Mouse (Mus musculus): Measurements from ENCODE around the gene Ankrd6. TPM values are rescaled to one million over a fixed set of nuclear protein-coding genes. Genes with fewer than 3 reads are reported as not detected.

Gene Ankrd6
- polyA plus RNA-seq, 1 experiment from 2014 or later, result 5.6 TPM

- Histone ChIP-seq H3K27ac (ENCODE audit: low read length) (no peak overlapping the region), H3K27me3 (ENCODE audit: control insufficient read depth, insufficient read depth, low read length) (no peaks in the 10 kb centered on the region), H3K36me3 (ENCODE audit: control insufficient read depth, insufficient read depth) (no peaks in the 10 kb centered on the region), H3K4me3 (ENCODE audit: low read length) (no peak overlapping the region), H3K4me2 (ENCODE audit: low read depth, low read length) (no peak overlapping the region), H3K9me3 (replicated peaks; ENCODE audit: control insufficient read depth, low read length) (0 out of 2 replicates have a peak, but pooled peaks cover 2% of the 10 kb centered on the region), H3K4me1 (ENCODE audit: control insufficient read depth, insufficient read depth, low read length) (no peaks in the 10 kb centered on the region), H3K9ac (ENCODE audit: low read length) (no peak overlapping the region)
- 74% methylated on average over 3 of the region's 3 CpGs for WGBS
- ATAC-seq (replicated peaks; ENCODE audit: extremely low read depth, insufficient read depth, low FRiP score), result no peak
Measured at GRCm38 (mm10) chr4:32961394-32961793, 10.8 kb upstream of the Ankrd6 start.

- Histone ChIP-seq H3K9ac (ENCODE audit: low read length) (no peak overlapping the region), H3K9me3 (replicated peaks; ENCODE audit: control insufficient read depth, low read length) (0 out of 2 replicates have a peak, but pooled peaks cover 4% of the 10 kb centered on the region), H3K4me1 (ENCODE audit: control insufficient read depth, insufficient read depth, low read length) (peaks cover 6% of the 10 kb centered on the region; the same call in 1 of the 2 replicates), H3K4me3 (ENCODE audit: low read length) (no peak overlapping the region), H3K36me3 (ENCODE audit: control insufficient read depth, insufficient read depth) (no peaks in the 10 kb centered on the region), H3K27ac (ENCODE audit: low read length) (no peak overlapping the region), H3K27me3 (ENCODE audit: control insufficient read depth, insufficient read depth, low read length) (no peaks in the 10 kb centered on the region), H3K4me2 (ENCODE audit: low read depth, low read length) (no peak overlapping the region)
- WGBS, result 48% methylated on average over 2 of the region's 2 CpGs
- no peak for ATAC-seq (replicated peaks; ENCODE audit: extremely low read depth, insufficient read depth, low FRiP score)
Measured at GRCm38 (mm10) chr4:32956423-32956822, 5.8 kb upstream of the Ankrd6 start.

- peaks cover 17% of the 10 kb centered on the region for H3K4me1 ChIP-seq (ENCODE audit: control insufficient read depth, insufficient read depth, low read length)
- peak overlapping the region; percentile 92; the same call in 1 of the 2 replicates for H3K4me2 ChIP-seq (ENCODE audit: low read depth, low read length)
- no peaks in the 10 kb centered on the region for H3K27me3 ChIP-seq (ENCODE audit: control insufficient read depth, insufficient read depth, low read length)
- WGBS, result 17% methylated on average over 7 of the region's 7 CpGs
- H3K4me3 ChIP-seq (ENCODE audit: low read length), result no peak overlapping the region
- H3K36me3 ChIP-seq (ENCODE audit: control insufficient read depth, insufficient read depth), result no peaks in the 10 kb centered on the region
- 0 out of 2 replicates have a peak, but pooled peaks cover 4% of the 10 kb centered on the region for H3K9me3 ChIP-seq (replicated peaks; ENCODE audit: control insufficient read depth, low read length)
- no peak overlapping the region for H3K27ac ChIP-seq (ENCODE audit: low read length)
- no peak overlapping the region for H3K9ac ChIP-seq (ENCODE audit: low read length)
- no peak for ATAC-seq (replicated peaks; ENCODE audit: extremely low read depth, insufficient read depth, low FRiP score)
Measured at GRCm38 (mm10) chr4:32952681-32953080, 2.0 kb upstream of the Ankrd6 start.

GRCm38 (mm10) chr4:32951035-32951940 lies 647 bp upstream of the Ankrd6 start:
- no peaks in the 10 kb centered on the region for H3K27me3 ChIP-seq (ENCODE audit: control insufficient read depth, insufficient read depth, low read length)
- H3K4me2 ChIP-seq (ENCODE audit: low read depth, low read length), result peak overlapping the region; percentile 92
- ATAC-seq (replicated peaks; ENCODE audit: extremely low read depth, insufficient read depth, low FRiP score), result peak; percentile 29
- WGBS, result 4% methylated on average over 34 of the region's 34 CpGs
- H3K36me3 ChIP-seq (ENCODE audit: control insufficient read depth, insufficient read depth), result no peaks in the 10 kb centered on the region
- H3K27ac ChIP-seq (ENCODE audit: low read length), result no peak overlapping the region
- H3K4me3 ChIP-seq (ENCODE audit: low read length), result peak overlapping the region; percentile 86
- H3K9me3 ChIP-seq (replicated peaks; ENCODE audit: control insufficient read depth, low read length), result 0 out of 2 replicates have a peak, but pooled peaks cover 4% of the 10 kb centered on the region
- peak overlapping the region; percentile 83 for H3K9ac ChIP-seq (ENCODE audit: low read length)
- peaks cover 21% of the 10 kb centered on the region for H3K4me1 ChIP-seq (ENCODE audit: control insufficient read depth, insufficient read depth, low read length)

GRCm38 (mm10) chr4:32948696-32949095 lies 1.9 kb downstream of the Ankrd6 start:
- WGBS, result 50% methylated on average over 10 of the region's 10 CpGs
- Histone ChIP-seq H3K27ac (ENCODE audit: low read length) (no peak overlapping the region), H3K4me1 (ENCODE audit: control insufficient read depth, insufficient read depth, low read length) (peaks cover 21% of the 10 kb centered on the region), H3K9me3 (replicated peaks; ENCODE audit: control insufficient read depth, low read length) (0 out of 2 replicates have a peak, but pooled peaks cover 4% of the 10 kb centered on the region), H3K36me3 (ENCODE audit: control insufficient read depth, insufficient read depth) (no peaks in the 10 kb centered on the region), H3K27me3 (ENCODE audit: control insufficient read depth, insufficient read depth, low read length) (no peaks in the 10 kb centered on the region), H3K4me3 (ENCODE audit: low read length) (no peak overlapping the region; the same call in 1 of the 2 replicates), H3K4me2 (ENCODE audit: low read depth, low read length) (peak overlapping the region; percentile 8; the same call in 1 of the 2 replicates), H3K9ac (ENCODE audit: low read length) (no peak overlapping the region)
- no peak for ATAC-seq (replicated peaks; ENCODE audit: extremely low read depth, insufficient read depth, low FRiP score)

- H3K4me3 ChIP-seq (ENCODE audit: low read length), result no peak overlapping the region
- 17% methylated on average over 4 of the region's 4 CpGs for WGBS
- H3K27ac ChIP-seq (ENCODE audit: low read length), result no peak overlapping the region
- H3K4me2 ChIP-seq (ENCODE audit: low read depth, low read length), result no peak overlapping the region; the same call in 1 of the 2 replicates
- no peaks in the 10 kb centered on the region for H3K27me3 ChIP-seq (ENCODE audit: control insufficient read depth, insufficient read depth, low read length)
- H3K9me3 ChIP-seq (replicated peaks; ENCODE audit: control insufficient read depth, low read length), result 0 out of 2 replicates have a peak, but pooled peaks cover under 1% of the 10 kb centered on the region
- no peak for ATAC-seq (replicated peaks; ENCODE audit: extremely low read depth, insufficient read depth, low FRiP score)
- H3K4me1 ChIP-seq (ENCODE audit: control insufficient read depth, insufficient read depth, low read length), result peaks cover 21% of the 10 kb centered on the region
- peak overlapping the region; percentile 26; the same call in 1 of the 2 replicates for H3K9ac ChIP-seq (ENCODE audit: low read length)
- no peaks in the 10 kb centered on the region for H3K36me3 ChIP-seq (ENCODE audit: control insufficient read depth, insufficient read depth)
Measured at GRCm38 (mm10) chr4:32947631-32948030, 3.0 kb downstream of the Ankrd6 start.

- peaks cover 13% of the 10 kb centered on the region for H3K4me1 ChIP-seq (ENCODE audit: control insufficient read depth, insufficient read depth, low read length)
- H3K9ac ChIP-seq (ENCODE audit: low read length), result no peak overlapping the region
- no peak overlapping the region for H3K27ac ChIP-seq (ENCODE audit: low read length)
- H3K4me2 ChIP-seq (ENCODE audit: low read depth, low read length), result no peak overlapping the region
- H3K9me3 ChIP-seq (replicated peaks; ENCODE audit: control insufficient read depth, low read length), result no peaks in the 10 kb centered on the region
- H3K36me3 ChIP-seq (ENCODE audit: control insufficient read depth, insufficient read depth), result no peaks in the 10 kb centered on the region
- no peaks in the 10 kb centered on the region for H3K27me3 ChIP-seq (ENCODE audit: control insufficient read depth, insufficient read depth, low read length)
- ATAC-seq (replicated peaks; ENCODE audit: extremely low read depth, insufficient read depth, low FRiP score), result no peak
- H3K4me3 ChIP-seq (ENCODE audit: low read length), result no peak overlapping the region
- WGBS, result 76% methylated on average over 4 of the region's 4 CpGs
Measured at GRCm38 (mm10) chr4:32940984-32941383, 9.7 kb downstream of the Ankrd6 start.

- no peak for ATAC-seq (replicated peaks; ENCODE audit: extremely low read depth, insufficient read depth, low FRiP score)
- Histone ChIP-seq H3K27me3 (ENCODE audit: control insufficient read depth, insufficient read depth, low read length) (no peaks in the 10 kb centered on the region), H3K4me1 (ENCODE audit: control insufficient read depth, insufficient read depth, low read length) (peaks cover 13% of the 10 kb centered on the region), H3K4me3 (ENCODE audit: low read length) (no peak overlapping the region), H3K9me3 (replicated peaks; ENCODE audit: control insufficient read depth, low read length) (no peaks in the 10 kb centered on the region), H3K36me3 (ENCODE audit: control insufficient read depth, insufficient read depth) (no peaks in the 10 kb centered on the region), H3K4me2 (ENCODE audit: low read depth, low read length) (no peak overlapping the region), H3K27ac (ENCODE audit: low read length) (no peak overlapping the region), H3K9ac (ENCODE audit: low read length) (no peak overlapping the region)
- WGBS, result 70% methylated on average over 5 of the region's 5 CpGs
Measured at GRCm38 (mm10) chr4:32939964-32940363, 10.7 kb downstream of the Ankrd6 start.

- Histone ChIP-seq H3K9ac (ENCODE audit: low read length) (no peak overlapping the region), H3K27me3 (ENCODE audit: control insufficient read depth, insufficient read depth, low read length) (no peaks in the 10 kb centered on the region), H3K4me1 (ENCODE audit: control insufficient read depth, insufficient read depth, low read length) (peaks cover 13% of the 10 kb centered on the region), H3K36me3 (ENCODE audit: control insufficient read depth, insufficient read depth) (no peaks in the 10 kb centered on the region), H3K4me2 (ENCODE audit: low read depth, low read length) (no peak overlapping the region), H3K4me3 (ENCODE audit: low read length) (no peak overlapping the region), H3K27ac (ENCODE audit: low read length) (no peak overlapping the region), H3K9me3 (replicated peaks; ENCODE audit: control insufficient read depth, low read length) (no peaks in the 10 kb centered on the region)
- 40% methylated on average over 4 of the region's 4 CpGs for WGBS
- no peak for ATAC-seq (replicated peaks; ENCODE audit: extremely low read depth, insufficient read depth, low FRiP score)
Measured at GRCm38 (mm10) chr4:32939521-32939920, 11.1 kb downstream of the Ankrd6 start.

Data from heart, embryonic 16.5 days (tissue).